Mouse (Mus musculus) mesoderm, embryonic 11.5 days (tissue): ENCODE measurements around the gene Lactbl1.

Source experiments
- DNase-seq: peaks from one replicate; pipeline ENCODE4 v3.0.0-alpha.2; 2012; ENCODE audit warnings: low read depth, low spot score

The Lactbl1 gene

DNA sequence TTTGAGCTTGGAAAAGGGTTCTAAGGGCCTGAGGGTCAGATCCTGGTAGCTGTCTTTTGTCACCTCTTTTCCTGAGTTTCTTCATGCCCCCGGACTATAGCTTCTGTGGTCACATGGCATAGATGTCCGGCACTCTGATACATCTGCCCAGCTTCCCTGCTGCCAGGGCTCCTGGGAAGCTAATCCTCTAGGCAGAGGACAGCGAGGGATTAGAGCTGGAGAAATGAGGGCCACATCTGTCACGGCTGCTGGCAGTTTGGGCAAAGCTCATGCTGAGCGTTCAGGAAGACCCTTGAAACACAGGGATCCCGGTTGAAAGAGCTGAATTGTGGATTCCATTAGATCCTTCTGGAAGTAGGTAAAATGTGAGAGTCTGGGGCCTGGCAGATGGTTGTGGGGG lies at the start of gene Lactbl1:
Gene Lactbl1, plus strand, starts transcription at position 234 of the 400 bp plus-strand sequence.
- no peak for DNase-seq

DNA sequence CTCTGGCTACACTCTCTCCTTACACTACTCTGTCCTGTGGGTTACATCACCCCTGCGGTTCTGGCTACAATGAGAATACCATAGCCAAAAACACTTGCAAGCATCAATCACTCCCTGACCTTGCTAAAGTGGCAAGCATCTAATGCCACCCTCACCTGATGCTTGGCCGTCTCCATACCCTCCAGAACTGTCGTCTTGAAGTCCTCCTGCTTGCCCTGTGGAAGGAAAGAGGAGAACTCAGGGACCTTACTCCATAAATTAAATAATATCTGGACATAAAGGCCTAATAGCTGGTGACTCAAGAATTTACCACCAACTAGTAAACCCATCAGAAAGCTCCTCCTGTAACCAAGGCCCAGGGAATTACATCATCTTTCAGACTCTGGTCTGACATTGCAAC lies 40.5 kb upstream of the Lactbl1 start:
- no peak for DNase-seq

DNA sequence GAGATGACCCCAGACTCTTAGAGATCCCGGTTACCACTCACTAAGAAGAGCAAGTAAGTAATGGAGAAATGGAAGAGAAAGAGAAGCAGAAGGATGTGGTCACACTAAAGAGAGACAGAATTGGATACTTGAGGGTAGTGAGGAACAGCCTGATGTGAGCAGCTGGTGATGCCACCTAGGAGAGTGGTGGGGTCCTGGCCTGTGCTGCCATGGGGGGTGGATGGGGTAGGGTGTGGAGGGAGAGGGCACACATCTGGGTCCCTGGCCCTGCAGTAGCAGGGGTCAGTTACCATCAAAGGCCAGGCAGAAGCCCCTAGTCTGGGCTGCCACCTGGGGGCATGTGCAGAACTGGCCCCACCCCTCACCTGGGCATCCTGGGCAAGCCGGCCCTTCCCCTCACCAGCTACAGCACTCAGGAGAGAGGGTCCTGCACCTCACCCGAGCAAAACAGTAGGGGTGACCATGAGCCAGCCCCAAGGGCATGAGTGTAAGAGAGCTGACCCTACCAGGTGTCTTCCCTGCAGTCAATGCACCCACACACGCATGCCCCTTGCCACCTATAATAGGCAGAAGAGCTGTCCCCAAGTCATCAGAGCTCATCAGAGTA lies 35.1 kb upstream of the Lactbl1 start:
- no peak for DNase-seq

DNA sequence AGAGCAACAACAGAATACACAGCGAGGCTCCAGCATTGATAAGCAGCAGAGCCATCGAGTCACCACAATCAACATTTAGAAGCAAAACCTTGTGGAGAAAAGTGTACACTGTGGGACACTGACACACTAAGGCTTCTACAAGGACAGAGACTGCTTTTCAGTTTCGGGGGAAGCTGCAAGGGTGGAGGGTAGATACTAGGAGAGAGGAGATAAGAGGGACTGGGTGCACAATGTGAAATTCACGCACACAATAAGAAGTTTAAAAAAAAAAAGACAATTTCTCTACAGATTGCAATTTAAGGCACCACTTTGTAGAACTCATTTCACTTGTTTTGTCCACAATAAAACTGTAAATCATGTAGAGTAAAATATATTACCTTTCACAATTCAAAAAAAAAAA lies 34.4 kb upstream of the Lactbl1 start:
- no peak for DNase-seq

DNA sequence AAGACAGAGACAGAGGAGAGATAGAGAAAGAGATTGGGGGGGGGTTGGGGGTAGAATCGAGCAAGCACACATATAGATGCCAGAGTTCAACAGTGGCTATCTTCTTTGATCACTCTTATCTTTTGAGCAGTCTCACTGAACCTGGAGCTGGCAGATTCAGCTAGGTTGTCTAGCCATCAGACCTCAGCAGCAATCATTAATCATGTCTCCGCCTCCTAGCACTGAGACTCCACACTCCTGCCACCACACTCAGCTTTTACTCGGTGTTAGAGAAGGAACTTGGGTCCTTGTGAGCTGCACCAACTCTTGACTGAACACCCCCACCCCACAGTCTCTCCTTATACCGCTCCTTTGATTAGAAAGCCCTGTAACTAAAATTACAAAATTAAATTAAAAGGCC lies 30.3 kb upstream of the Lactbl1 start:
- no peak for DNase-seq

DNA sequence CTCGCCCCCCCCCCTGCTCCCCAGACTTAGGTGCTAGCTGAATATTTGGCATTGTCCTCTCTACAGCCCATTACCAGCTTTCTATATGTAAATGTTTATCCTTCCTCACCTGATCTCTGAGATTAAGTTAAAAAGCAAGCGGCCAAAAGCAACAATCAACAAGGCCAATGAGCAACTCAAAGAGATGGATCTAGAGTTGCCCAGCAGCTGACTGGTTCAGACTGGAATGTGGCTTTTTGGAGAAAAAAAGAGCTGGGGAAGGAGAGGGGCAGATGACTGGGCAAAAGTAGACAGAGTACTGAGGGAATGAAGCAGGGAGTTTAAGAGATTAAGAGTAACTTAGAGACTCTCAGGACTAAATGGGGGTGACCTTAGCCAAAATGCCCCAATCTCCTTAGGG lies 28.4 kb upstream of the Lactbl1 start:
- no peak for DNase-seq

DNA sequence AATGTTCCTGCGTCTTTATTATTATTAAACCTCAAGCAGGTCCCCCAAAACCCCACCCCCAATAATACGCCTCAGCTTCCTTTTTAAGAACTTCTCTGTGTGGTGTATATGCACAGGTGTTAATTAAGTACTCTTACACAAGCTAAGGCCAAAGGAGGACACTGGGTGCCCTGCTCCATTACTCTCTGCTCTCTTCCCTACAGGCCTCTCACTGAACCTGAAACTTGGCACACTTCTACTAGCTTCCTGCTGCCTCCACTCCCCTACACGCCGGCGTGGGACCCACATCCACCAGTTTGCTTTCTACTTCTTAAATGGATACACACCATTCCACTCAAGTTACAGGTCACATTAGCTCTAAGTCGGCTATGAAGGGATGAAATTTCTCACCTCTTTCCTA lies 27.2 kb upstream of the Lactbl1 start:
- DNase-seq: no peak

DNA sequence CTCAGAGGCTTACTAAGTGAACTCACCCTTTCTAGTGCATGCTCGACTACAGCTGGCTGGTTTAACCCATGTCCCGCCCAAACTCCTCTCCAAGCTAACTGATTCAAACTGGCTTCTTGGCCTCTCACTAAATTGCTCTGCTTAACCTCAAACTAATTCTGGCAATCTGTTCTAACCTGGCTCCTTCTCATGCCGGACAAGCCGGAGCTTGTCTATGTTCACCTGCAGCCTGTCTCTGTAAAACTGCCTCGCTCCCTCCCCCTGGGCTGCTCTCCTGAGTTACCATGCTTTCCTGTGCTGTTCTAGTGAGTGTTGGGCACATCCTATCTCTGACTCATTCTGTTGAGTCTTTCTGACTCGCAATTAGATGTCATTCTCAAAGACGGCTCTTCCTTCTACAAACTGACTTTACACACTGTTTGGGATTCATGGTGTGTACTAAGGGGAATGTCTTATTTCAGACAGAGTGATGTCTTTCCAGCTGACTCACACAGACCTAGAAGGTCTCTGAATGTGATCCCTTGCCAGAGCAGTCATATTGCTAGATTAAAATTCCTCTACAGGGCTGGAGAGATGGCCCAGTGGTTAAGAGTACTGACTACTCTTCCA lies 24.0 kb upstream of the Lactbl1 start:
- DNase-seq: no peak

DNA sequence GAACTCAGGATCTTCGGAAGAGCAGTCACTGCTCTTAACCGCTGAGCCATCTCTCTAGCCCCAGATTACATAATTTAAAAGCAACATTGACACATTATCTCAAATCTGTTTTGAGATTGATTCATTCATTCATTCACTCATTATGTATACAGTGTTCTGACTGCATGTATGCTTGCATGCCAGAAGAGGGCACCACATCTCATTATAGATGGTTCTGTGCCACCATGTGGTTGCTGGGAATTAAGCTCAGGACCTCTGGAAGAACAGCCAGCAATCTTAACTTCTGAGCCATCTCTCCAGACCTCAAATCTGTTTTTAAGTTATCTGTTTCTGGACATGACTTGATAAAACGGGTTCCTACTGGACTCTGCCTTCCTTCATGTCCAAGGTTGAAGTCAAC lies 22.6 kb upstream of the Lactbl1 start:
- no peak for DNase-seq

DNA sequence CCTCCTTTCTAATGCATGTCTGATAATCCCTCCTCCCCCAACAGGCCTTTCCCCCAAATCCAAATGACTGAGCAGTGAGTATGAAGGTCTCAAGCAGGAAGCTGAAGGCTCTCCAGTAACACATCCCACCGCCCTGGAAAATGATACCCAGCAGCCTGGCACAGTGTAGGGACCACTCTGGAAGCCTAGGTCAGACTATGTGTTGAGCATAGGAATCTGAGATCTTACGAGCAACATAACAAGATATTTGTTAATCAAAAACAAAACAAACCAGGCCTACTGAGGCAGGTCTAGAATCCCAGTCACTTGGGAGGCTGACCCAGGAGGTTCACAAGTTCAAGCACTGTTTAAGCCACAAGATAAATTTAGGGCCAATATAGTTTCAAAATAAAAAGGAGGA lies 21.9 kb upstream of the Lactbl1 start:
- no peak for DNase-seq

DNA sequence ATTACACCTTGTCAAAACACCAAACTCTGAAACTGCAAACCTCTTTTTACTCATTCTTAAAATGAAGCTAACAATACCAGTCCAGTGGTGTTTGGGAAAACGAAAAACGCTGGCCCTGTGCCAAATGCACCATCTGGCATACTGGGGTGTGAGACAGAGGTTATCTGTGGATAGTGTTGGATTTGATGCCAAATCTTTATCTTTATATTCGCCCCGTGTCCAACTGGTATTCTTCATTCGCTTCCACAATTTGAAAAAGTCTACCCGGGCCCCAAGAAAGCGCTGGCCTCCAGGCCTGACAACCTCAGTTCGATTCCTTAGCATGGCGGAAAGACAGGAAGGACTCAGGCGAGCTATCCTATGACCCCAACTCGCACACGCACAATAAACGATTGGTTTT lies 20.9 kb upstream of the Lactbl1 start:
- peak; percentile 58 for DNase-seq

DNA sequence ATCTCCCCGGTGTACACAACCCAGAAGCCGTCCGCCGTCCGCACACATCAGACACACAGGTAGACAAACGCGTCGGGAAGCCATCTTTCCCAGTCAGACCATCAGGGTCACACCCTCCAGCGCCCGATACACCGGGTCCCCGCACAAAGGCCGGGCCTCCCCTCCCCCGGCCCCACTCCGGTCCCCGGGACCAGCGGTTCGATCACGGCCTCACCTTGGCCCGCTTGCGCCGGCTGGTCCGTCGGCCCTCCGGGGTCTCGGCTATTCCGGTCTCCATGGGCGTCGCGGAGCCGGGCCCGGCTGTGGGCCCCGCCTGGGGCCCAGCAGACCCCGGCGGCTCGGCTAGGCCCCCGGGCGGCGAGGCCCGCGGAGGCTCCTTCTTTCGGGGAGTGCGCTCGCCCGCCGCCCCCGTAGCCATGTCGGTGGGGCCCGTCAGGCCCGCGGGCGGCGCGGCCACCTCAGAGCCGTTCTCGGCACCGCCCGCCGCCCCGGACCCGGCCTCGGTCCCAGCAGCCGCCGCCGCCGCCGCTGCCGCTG lies 20.3 kb upstream of the Lactbl1 start:
- DNase-seq: peak; percentile 54

DNA sequence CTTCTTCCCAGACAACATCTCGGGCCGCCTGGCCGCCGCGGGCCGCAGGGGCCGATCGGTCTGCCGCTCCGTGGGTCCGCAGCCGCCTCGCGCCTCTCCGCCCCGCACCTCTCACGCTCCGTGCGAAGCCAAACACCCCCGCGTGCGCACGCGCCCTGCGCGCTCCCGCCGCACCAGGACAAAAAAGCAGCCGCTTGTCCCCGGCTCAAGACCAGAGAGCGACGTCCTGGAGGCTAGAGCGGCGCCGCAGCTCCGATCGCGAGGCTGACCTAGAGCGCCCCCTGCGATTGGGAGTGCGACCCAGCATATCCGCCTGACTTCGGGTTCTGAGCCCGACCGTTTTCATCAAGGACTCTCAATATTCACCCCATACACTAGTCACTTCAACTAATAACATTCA lies 19.9 kb upstream of the Lactbl1 start, which contains the start of gene Kdm1a:
Gene Kdm1a, minus strand, starts transcription at position 156 of the 400 bp plus-strand sequence.
- DNase-seq: peak; percentile 97

DNA sequence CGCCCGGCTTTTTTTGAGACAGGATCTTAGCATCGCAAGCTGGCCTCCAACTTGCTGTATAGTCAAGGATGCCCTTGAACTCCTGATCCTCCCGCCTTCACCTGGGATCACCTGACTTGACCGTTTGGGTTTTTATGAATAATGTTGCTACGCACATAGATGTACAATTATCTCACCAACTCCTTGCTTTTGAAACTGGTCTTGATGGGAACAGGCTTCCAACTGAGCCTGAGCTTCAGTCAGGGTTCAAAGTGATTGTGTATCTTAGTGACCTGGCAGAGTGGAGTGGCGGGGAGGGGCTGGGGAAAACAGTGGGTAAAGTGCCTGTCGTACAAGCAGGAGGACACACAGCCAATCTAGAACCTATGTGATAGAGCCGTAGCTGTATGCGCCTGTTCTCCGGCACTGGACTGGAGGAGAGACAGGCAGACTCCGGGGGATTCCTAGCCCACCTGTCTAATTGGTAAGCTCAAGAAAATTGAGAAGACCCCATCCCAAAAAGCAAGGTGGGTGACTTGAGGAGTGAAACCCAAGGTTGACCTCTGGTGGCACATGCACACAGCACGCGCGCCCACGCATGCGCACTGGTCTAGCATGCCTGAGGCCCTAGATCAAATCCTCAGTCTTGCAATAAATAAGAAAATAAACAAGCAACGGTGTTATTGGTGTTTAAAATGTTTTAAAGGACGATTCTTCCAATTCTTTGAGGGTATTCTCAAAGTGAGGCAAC lies 16.5 kb upstream of the Lactbl1 start:
- DNase-seq: no peak

DNA sequence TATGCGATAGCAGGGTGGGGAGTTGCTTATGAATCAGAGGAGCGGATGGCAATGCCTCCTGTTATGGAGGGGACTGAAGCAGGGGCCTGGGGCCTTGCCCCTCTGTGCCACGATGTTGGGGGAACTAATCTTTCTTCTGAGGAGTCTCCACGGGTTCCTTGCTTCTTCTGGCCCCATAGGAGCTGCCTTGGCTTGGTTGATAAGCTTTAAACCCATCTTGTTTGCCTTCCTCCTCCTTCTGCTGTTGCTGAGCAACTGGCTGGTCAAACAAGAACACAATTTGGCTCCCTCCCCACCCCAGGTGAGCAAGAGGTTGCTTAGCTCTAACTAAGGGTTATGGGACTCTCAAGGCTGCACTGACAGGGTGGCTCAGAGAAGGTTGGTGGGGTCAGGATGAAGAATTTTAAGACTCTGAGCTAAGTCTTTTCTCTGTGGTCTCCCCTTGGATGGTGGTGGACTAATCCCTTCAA lies 12.0 kb upstream of the Lactbl1 start, which contains the start of gene Tex46:
Gene Tex46, plus strand, starts transcription at position 51 of the 470 bp plus-strand sequence.
- no peak for DNase-seq

DNA sequence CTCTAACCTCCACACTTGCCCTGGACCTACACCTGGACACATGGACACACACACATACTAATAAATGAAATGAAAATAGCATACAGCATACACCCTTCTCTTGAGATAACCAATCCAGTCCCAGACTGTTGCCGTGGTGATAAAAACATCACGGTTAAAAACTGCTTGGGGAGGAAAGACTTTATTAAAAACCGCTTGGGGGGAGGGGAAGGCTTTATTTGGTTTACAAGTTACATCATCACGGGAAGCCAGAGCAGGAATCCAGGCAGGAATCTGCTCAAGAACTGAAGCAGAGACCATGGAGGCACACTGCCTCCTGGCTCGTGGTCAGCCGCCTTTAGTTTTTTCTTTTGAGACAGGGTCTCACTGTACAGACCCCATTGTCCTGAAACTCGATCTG lies 8.8 kb upstream of the Lactbl1 start:
- no peak for DNase-seq

DNA sequence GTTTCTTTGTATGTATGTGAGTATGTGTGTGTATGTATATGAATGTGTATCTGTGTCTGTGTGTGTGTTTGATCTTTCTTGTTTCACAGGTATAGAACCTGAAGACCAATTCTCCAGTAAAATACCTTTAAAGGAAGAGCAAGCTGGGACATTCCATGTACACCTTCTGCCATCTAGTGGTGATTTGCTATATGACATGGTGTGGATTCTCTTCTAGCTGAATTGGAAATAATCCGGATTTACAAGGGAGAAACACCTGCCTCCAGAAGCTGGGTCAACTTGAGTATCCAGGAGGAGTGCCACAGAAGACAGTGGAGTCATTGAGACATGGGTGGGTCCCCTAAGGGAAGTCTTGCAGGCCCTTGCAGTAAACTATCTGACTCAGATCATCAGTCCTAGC lies 1.1 kb upstream of the Lactbl1 start:
- DNase-seq: peak; percentile 74

DNA sequence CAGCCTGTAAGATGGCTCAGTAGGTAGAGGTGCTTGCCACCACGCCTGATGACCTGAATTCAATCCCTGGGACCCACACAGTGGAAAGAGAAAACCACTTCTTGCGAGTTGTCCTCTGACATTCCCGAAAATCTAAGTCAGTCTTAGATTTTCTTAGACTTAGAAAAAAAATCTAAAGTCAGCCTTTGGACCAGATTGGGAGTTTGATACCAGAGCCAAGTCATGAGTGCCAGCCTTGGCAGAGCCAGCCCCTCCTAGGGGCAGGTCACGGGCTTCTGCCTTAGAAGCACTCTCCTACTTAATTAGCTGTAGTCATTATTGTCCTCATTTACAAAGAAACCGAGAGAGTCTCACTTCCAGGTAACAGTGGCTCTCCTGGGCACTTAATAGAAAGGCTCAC lies 465 bp upstream of the Lactbl1 start:
- DNase-seq: no peak

DNA sequence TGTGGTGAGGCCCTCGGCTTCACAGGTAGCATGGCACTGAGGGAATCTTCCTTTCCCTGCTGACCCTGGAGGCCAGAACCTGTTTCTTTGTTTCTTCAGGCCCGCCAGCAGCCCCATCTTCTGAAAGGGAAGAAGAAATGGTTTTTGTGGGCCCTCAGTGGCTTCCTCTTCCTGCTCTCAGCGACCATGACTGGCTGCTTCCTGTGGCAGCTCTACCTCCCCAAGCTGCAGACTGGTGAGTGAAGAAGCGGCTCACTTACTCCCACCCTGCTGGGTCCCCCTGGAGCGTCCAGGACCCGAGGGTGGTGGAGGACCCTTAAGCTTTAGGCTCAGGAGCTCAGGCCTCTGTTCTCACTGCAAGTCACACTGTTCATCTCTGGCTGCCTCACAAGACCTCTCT lies 4.2 kb downstream of the Lactbl1 start:
- DNase-seq: no peak

DNA sequence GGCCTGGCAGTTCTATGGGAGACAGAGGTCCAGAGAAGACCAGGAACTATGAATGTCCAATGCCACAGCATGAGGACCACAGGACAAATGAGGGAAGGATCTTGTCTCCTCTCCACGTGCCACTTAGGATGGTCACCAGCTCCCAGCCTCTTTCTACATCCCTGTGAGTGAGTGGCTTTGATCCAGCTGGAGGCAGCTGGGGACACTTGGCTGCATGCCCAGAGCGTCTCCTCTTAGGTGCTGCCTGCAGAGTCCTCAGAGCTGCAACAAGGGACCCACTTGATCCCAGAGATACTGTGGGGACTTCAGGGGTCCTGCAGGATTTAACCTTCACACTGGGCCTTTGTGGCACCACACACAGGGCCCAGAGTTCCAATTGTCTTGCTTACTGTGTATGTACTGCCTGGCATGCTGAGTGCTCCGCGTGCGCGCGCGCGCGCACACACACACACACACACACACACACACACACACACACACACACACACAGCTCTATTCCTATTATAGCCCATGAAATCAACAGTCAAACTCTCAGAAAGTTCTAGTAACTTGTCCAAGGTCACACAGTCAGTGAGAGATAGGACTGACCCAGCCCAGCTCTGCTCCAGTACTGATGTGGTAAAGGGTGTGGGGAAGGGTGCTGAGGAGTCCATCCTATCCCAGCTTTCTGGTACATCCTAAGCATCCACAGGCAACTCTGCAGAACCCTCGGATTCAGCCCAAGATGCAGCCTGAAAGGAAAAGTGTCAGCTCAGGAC lies 9.0 kb downstream of the Lactbl1 start:
- no peak for DNase-seq

DNA sequence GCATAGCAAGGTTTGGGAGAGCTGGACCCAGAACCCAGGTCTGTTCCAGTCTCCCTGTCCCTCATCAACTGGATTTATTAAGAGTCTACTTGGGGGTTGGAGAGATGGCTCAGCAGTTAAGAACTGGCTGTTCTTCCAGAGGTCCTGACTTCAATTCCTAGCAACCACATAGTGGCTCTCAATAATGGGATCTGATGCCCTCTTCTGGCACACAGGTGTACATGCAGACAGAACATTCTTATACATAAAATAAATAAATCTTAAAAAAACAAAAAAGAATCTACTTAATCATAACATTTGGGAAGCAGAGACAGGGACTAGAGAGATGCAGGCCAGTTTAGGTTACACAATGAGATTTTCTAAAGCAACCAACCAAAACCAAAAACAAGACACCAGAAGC lies 13.6 kb downstream of the Lactbl1 start:
- no peak for DNase-seq

DNA sequence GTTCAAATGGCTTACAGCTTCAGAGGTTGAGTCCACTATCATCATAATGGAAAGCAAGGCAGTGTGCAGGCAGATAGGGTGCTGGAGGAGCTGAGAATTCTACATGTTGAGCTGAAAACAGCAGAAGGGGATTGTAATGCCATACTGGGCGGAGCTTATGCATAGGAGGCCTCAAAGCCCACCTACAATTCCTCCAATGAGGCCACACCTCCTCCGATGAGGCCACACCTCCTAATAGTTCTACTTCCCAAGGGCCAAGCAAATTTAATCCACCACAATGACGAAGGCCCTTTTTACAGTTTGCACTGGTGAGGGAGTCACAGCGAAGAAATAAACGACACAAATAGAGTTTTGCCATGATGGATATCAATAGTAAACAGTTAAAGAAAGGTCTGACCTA lies 14.1 kb downstream of the Lactbl1 start:
- no peak for DNase-seq
